Mouse (Mus musculus) CH12.LX (cell line): ENCODE measurements around the gene Nbea. TPM values are rescaled to one million over a fixed set of nuclear protein-coding genes. Genes with fewer than 3 reads are reported as not detected.

ENCODE experiments used
- DNase-seq: peaks from one replicate; pipeline ENCODE4 v3.0.0-alpha.2; 2013; ENCODE audit errors: extremely low read depth
- H3K27ac ChIP-seq: 2 replicates; pipeline ENCODE4 v1.5.1; 2012; ENCODE audit warnings: low read depth, mild to moderate bottlenecking, control low read depth, moderate library complexity; ENCODE audit not compliant: insufficient read depth
- H3K27me3 ChIP-seq: replicated peaks from 2 replicates; pipeline ENCODE3; 2012; ENCODE audit warnings: inconsistent platforms
- H3K36me3 ChIP-seq, 2 experiments: replicated peaks in 1 of 2; 2 replicates each; pipeline versions ENCODE3 to v1.6.1; 2012; ENCODE audit warnings: inconsistent platforms in 1 of 2, low read length in 1 of 2, mild to moderate bottlenecking in 1 of 2, mixed read lengths in 1 of 2, moderate library complexity in 1 of 2; ENCODE audit not compliant: control insufficient read depth in 1 of 2, insufficient read depth in 1 of 2
- H3K4me1 ChIP-seq, 2 experiments: 2 replicates each; pipeline ENCODE4 v1.6.1; 2012; ENCODE audit warnings: inconsistent platforms in 1 of 2, moderate library complexity in 1 of 2; ENCODE audit not compliant: insufficient read depth in 2 of 2, control insufficient read depth in 1 of 2
- H3K4me2 ChIP-seq: 2 replicates; pipeline ENCODE4 v1.6.1; 2012; ENCODE audit warnings: low read depth, mild to moderate bottlenecking, control low read depth; ENCODE audit not compliant: poor library complexity, insufficient read depth, severe bottlenecking
- H3K4me3 ChIP-seq, 3 experiments: fragments of 150-350 bp in 1 of 3; sonication (generic) in 1 of 3; replicated peaks in 1 of 3; 2 replicates each; pipeline versions ENCODE3 to v1.5.1; 2011 to 2012; ENCODE audit warnings: low read depth in 2 of 3, low read length in 2 of 3, mild to moderate bottlenecking in 2 of 3, moderate library complexity in 2 of 3, control low read depth in 1 of 3, improper control_type of control experiment in 1 of 3, inconsistent platforms in 1 of 3, mixed read lengths in 1 of 3; ENCODE audit not compliant: poor library complexity in 1 of 3
- H3K79me2 ChIP-seq: replicated peaks from 2 replicates; pipeline ENCODE4 v1.6.1; 2012; ENCODE audit warnings: mild to moderate bottlenecking, moderate library complexity; ENCODE audit not compliant: control insufficient read depth, poor library complexity, insufficient read depth, severe bottlenecking; ENCODE audit errors: extremely low read depth
- H3K9ac ChIP-seq: 2 replicates; pipeline ENCODE4 v1.6.1; 2012; ENCODE audit warnings: low read depth, mild to moderate bottlenecking, control low read depth, moderate library complexity; ENCODE audit not compliant: insufficient read depth
- H3K9me3 ChIP-seq: replicated peaks from 2 replicates; pipeline ENCODE3; 2012; ENCODE audit warnings: low read length, inconsistent platforms, mixed read lengths
- CHD2 ChIP-seq: IDR thresholded peaks from 2 replicates; pipeline ENCODE4 v1.6.1; 2011; ENCODE audit warnings: low read length, improper control_type of control experiment
- CTCF ChIP-seq, 2 experiments: IDR thresholded peaks in 1 of 2; conservative IDR thresholded peaks in 1 of 2; 2 replicates each; pipeline ENCODE4 v1.5.1; 2011 to 2012; ENCODE audit warnings: low read depth in 2 of 2, low read length in 2 of 2, improper control_type of control experiment in 1 of 2, inconsistent platforms in 1 of 2, mild to moderate bottlenecking in 1 of 2, moderate library complexity in 1 of 2
- E2F4 ChIP-seq: IDR thresholded peaks from 2 replicates; pipeline ENCODE4 v1.6.1; 2011; ENCODE audit warnings: low read depth, low read length, improper control_type of control experiment; ENCODE audit not compliant: insufficient replicate concordance
- ELF1 ChIP-seq: IDR thresholded peaks from 2 replicates; pipeline ENCODE4 v1.6.1; 2014; ENCODE audit warnings: low read depth, mild to moderate bottlenecking, inconsistent platforms, low read length, improper control_type of control experiment
- HCFC1 ChIP-seq: IDR thresholded peaks from 2 replicates; pipeline ENCODE4 v1.6.1; 2012; ENCODE audit warnings: low read depth, mild to moderate bottlenecking, inconsistent platforms, low read length, improper control_type of control experiment
- IRF4 ChIP-seq: IDR thresholded peaks from 2 replicates; pipeline ENCODE4 v1.6.1; 2014; ENCODE audit warnings: low read depth, mild to moderate bottlenecking, inconsistent platforms, low read length, improper control_type of control experiment
- MAFK ChIP-seq: IDR thresholded peaks from 2 replicates; pipeline ENCODE4 v1.6.1; 2011; ENCODE audit warnings: low read length, improper control_type of control experiment; ENCODE audit not compliant: insufficient replicate concordance
- MAX ChIP-seq: IDR thresholded peaks from 2 replicates; pipeline ENCODE4 v1.6.1; 2011; ENCODE audit warnings: low read length, improper control_type of control experiment
- MAZ ChIP-seq: IDR thresholded peaks from 2 replicates; pipeline ENCODE4 v1.6.1; 2012; ENCODE audit warnings: low read depth, mild to moderate bottlenecking, inconsistent platforms, low read length, improper control_type of control experiment, moderate library complexity
- MXI1 ChIP-seq: IDR thresholded peaks from 2 replicates; pipeline ENCODE4 v1.6.1; 2011; ENCODE audit warnings: mild to moderate bottlenecking, low read depth, low read length, improper control_type of control experiment
- NELFE ChIP-seq: IDR thresholded peaks from 2 replicates; pipeline ENCODE4 v1.6.1; 2011; ENCODE audit warnings: low read depth, low read length, improper control_type of control experiment
- PAX5 ChIP-seq: IDR thresholded peaks from 2 replicates; pipeline ENCODE4 v1.6.1; 2012; ENCODE audit warnings: low read length, inconsistent platforms, mixed read lengths
- POLR2A ChIP-seq: IDR thresholded peaks from 2 replicates; pipeline ENCODE4 v1.6.1; 2011; ENCODE audit warnings: low read depth, mild to moderate bottlenecking, improper control_type of control experiment, low read length
- RAD21 ChIP-seq: IDR thresholded peaks from 2 replicates; pipeline ENCODE4 v1.6.1; 2011; ENCODE audit warnings: low read depth, mild to moderate bottlenecking, low read length, improper control_type of control experiment, moderate library complexity
- RCOR1 ChIP-seq: conservative IDR thresholded peaks from 2 replicates; pipeline ENCODE4 v1.6.1; 2012; ENCODE audit warnings: low read depth, mild to moderate bottlenecking, inconsistent platforms, low read length, improper control_type of control experiment
- TCF12 ChIP-seq: IDR thresholded peaks from 2 replicates; pipeline ENCODE4 v1.6.1; 2014; ENCODE audit warnings: low read depth, mild to moderate bottlenecking, inconsistent platforms, low read length, improper control_type of control experiment
- UBTF ChIP-seq: IDR thresholded peaks from 2 replicates; pipeline ENCODE4 v1.6.1; 2012; ENCODE audit warnings: low read depth, mild to moderate bottlenecking, inconsistent platforms, low read length, improper control_type of control experiment, moderate library complexity
- USF2 ChIP-seq: conservative IDR thresholded peaks from 2 replicates; pipeline ENCODE4 v1.6.1; 2011; ENCODE audit warnings: low read depth, low read length, improper control_type of control experiment
- ZKSCAN1 ChIP-seq: IDR thresholded peaks from 2 replicates; pipeline ENCODE4 v1.6.1; 2012; ENCODE audit warnings: low read depth, inconsistent platforms, low read length, improper control_type of control experiment, borderline replicate concordance
- ZMIZ1 ChIP-seq: IDR thresholded peaks from 2 replicates; pipeline ENCODE4 v1.6.1; 2012; ENCODE audit warnings: low read depth, mild to moderate bottlenecking, inconsistent platforms, low read length, improper control_type of control experiment
- dilution Hi-C: fragments of 300-500 bp; cut with MboI; formaldehyde crosslinking; loops from 2 replicates; pipeline ENCODE4 v1.14.3; 2020; ENCODE audit warnings: low sequenced_read_pairs; ENCODE audit not compliant: extremely low pct_unique_long_range_greater_than_20kb, extremely low pct_ligation_motif_present
- in situ Hi-C: fragments of 300-500 bp; cut with MboI; formaldehyde crosslinking; loops from 3 replicates; pipeline ENCODE4 v1.14.3; 2019; ENCODE audit warnings: low sequenced_read_pairs, low pct_ligation_motif_present, low pct_unique_long_range_greater_than_20kb, mixed read lengths
- polyA plus RNA-seq: library from polyadenylated mRNA; unstranded; fragments of >175 nt; gene quantifications from 2 replicates; pipeline ENCODE4 v1.2.1, GENCODE M21; 2012; ENCODE audit warnings: low read depth; ENCODE audit not compliant: insufficient read length
- total RNA-seq, 2 experiments: library from RNA; depleted of rRNA; stranded (reverse); fragments of 300-350 nt in 1 of 2; fragments of >200 nt in 1 of 2; gene quantifications; 2 replicates each; pipeline ENCODE4 v1.2.3; 2012 to 2014

Nbea gene
- total and polyA plus RNA-seq, 3 experiments = 0.04 TPM; not detected in 2

GRCm38 (mm10) chr3:55794768-55795167 lies 388.7 kb downstream of the Nbea start:
- Histone ChIP-seq H3K36me3 (no peaks in the 10 kb centered on the region), H3K27ac (no peak overlapping the region), H3K4me1 (no peaks in the 10 kb centered on the region), H3K9ac (no peak overlapping the region), H3K27me3 (no peaks in the 10 kb centered on the region), H3K79me2 (no peaks in the 10 kb centered on the region), H3K9me3 (peaks cover 57% of the 10 kb centered on the region), H3K4me3 (no peak overlapping the region), H3K4me2 (no peak overlapping the region)
- in situ Hi-C loops (no loop called here), dilution Hi-C loops (no loop called here)
- TF ChIP-seq USF2 (no peak), RCOR1 (no peak), PAX5 (no peak), HCFC1 (no peak), POLR2A (no peak), CHD2 (no peak), MAZ (no peak), RAD21 (no peak), NELFE (no peak), IRF4 (no peak), MAX (no peak), ZKSCAN1 (no peak), ELF1 (no peak), CTCF (conservative IDR thresholded peaks at IDR 0.05 in 1 of 2, IDR thresholded peaks at IDR 0.05 in 1 of 2; ENCODE audit: low read depth in 2 of 2, low read length in 2 of 2) (no peak), MXI1 (no peak), MAFK (no peak), E2F4 (no peak), TCF12 (no peak)
- no peak for DNase-seq

DNA sequence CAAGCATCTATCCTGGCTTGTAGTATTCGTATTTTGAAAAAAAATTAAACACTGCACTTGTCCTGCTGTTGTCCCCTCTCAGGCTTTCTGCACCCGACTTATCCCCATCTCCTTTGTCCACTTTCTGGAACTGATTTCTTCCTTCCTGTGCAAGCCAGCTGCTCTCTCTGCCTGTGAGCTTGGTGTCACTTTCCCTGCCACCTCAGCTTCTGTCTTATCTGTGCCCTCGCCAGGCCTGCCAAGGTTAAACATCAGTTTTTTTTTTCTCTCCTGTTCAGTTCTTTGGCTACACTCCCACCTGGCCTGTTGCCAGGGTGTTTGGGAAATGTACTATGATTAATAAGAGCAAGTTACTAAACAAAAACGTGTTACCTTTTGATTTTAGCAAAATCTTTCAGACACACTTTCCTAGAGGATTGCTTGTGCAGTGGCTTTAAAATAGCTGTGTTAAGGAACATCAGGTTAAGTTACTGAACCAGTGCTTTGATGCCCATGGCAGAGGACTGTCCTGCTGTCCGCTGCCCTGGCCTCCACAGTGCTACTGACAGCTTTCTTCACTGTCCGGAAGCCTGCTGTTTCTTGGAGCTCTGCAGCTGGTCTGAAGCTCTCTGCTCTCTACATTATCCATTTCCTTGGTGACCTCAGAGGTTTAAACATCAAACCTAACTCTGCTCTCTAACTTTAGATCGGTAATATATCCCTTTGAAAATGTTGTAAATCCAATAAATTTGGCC lies 389.5 kb downstream of the Nbea start:
- in situ Hi-C loops (no loop called here), dilution Hi-C loops (no loop called here)
- H3K4me1 ChIP-seq = no peaks in the 10 kb centered on the region
- no peak overlapping the region for H3K9ac ChIP-seq
- no peak overlapping the region for H3K27ac ChIP-seq
- TF ChIP-seq ZMIZ1 (no peak), UBTF (no peak), MAFK (no peak)
- DNase-seq = no peak
- H3K4me3 ChIP-seq = no peak overlapping the region
- H3K79me2 ChIP-seq = no peaks in the 10 kb centered on the region
- H3K36me3 ChIP-seq = no peaks in the 10 kb centered on the region
- peaks cover 58% of the 10 kb centered on the region for H3K9me3 ChIP-seq
- no peaks in the 10 kb centered on the region for H3K27me3 ChIP-seq
- H3K4me2 ChIP-seq = no peak overlapping the region
